Mouse (Mus musculus) myocyte (in vitro differentiated cells): Measurements from ENCODE around the gene Nek2. TPM values are rescaled to one million over a fixed set of nuclear protein-coding genes. Genes with fewer than 3 reads are reported as not detected.

ENCODE experiments used
- H3K27me3 ChIP-seq: one replicate; pipeline ENCODE4 v1.6.1; 2011; ENCODE audit not compliant: control insufficient read depth, insufficient read depth, insufficient read length
- H3K36me3 ChIP-seq: one replicate; pipeline ENCODE4 v1.6.1; 2011; ENCODE audit not compliant: control insufficient read depth, insufficient read depth
- H3K4me2 ChIP-seq: one replicate; pipeline ENCODE4 v1.6.1; 2011; ENCODE audit warnings: low read depth, control low read depth
- H3K4me3 ChIP-seq: one replicate; pipeline ENCODE4 v1.5.1; 2011; ENCODE audit warnings: mild to moderate bottlenecking, control low read depth, moderate library complexity
- H3K79me2 ChIP-seq: one replicate; pipeline ENCODE4 v1.6.1; 2011; ENCODE audit not compliant: control insufficient read depth, insufficient read depth
- H3ac ChIP-seq: one replicate; pipeline ENCODE4 v1.6.1; 2011; ENCODE audit not compliant: control insufficient read depth, insufficient read length
- CEBPB ChIP-seq: IDR thresholded peaks from 2 replicates; pipeline ENCODE4 v1.6.1; 2011; ENCODE audit warnings: mild to moderate bottlenecking, moderate library complexity; ENCODE audit not compliant: poor library complexity, insufficient read depth, severe bottlenecking
- E2F4 ChIP-seq: IDR thresholded peaks from one replicate; pipeline ENCODE4 v1.6.1; 2011; ENCODE audit warnings: mild to moderate bottlenecking, control low read depth, moderate library complexity; ENCODE audit not compliant: insufficient read depth
- MAX ChIP-seq: IDR thresholded peaks from one replicate; pipeline ENCODE4 v1.6.1; 2011; ENCODE audit warnings: low read depth, mild to moderate bottlenecking, control low read depth
- MYOD1 ChIP-seq, 3 experiments: IDR thresholded peaks; one replicate each; pipeline ENCODE4 v1.6.1; 2011; ENCODE audit warnings: control low read depth in 2 of 3, low read depth in 2 of 3, mild to moderate bottlenecking in 2 of 3, moderate library complexity in 1 of 3; ENCODE audit not compliant: insufficient read length in 2 of 3, control insufficient read depth in 1 of 3
- MYOG ChIP-seq, 3 experiments: IDR thresholded peaks; one replicate each; pipeline ENCODE4 v1.6.1; 2011; ENCODE audit warnings: control low read depth in 2 of 3, low read depth in 2 of 3, mild to moderate bottlenecking in 2 of 3; ENCODE audit not compliant: insufficient read length in 2 of 3, control insufficient read depth in 1 of 3, insufficient read depth in 1 of 3
- POLR2A ChIP-seq: IDR thresholded peaks from one replicate; pipeline ENCODE4 v1.6.1; 2011; ENCODE audit warnings: low read depth, mild to moderate bottlenecking, control low read depth, moderate library complexity; ENCODE audit not compliant: insufficient read length
- POLR2AphosphoS2 ChIP-seq: IDR thresholded peaks from one replicate; pipeline ENCODE4 v1.6.1; 2011; ENCODE audit warnings: low read depth, control low read depth; ENCODE audit not compliant: insufficient read length
- REST ChIP-seq: IDR thresholded peaks from one replicate; pipeline ENCODE4 v1.6.1; 2011; ENCODE audit warnings: mild to moderate bottlenecking, control low read depth, moderate library complexity; ENCODE audit not compliant: insufficient read depth, insufficient read length
- SRF ChIP-seq: IDR thresholded peaks from one replicate; pipeline ENCODE4 v1.6.1; 2011; ENCODE audit warnings: low read depth; ENCODE audit not compliant: control insufficient read depth, insufficient read length
- TCF12 ChIP-seq: IDR thresholded peaks from one replicate; pipeline ENCODE4 v1.6.1; 2011; ENCODE audit warnings: mild to moderate bottlenecking, control low read depth; ENCODE audit not compliant: poor library complexity, insufficient read depth, severe bottlenecking
- TCF3 ChIP-seq: IDR thresholded peaks from one replicate; pipeline ENCODE4 v1.6.1; 2011; ENCODE audit warnings: low read depth, control low read depth; ENCODE audit not compliant: insufficient read length
- USF1 ChIP-seq: IDR thresholded peaks from one replicate; pipeline ENCODE4 v1.6.1; 2011; ENCODE audit warnings: low read depth, mild to moderate bottlenecking, control low read depth, moderate library complexity
- polyA plus RNA-seq: library from polyadenylated mRNA; unstranded; fragments of >200 nt; fragmentation: generic; extraction: Trizol; gene quantifications from one replicate; pipeline ENCODE4 v1.2.1, GENCODE M21; 2012; ENCODE audit warnings: missing spikeins

The Nek2 gene
- polyA plus RNA-seq, 1 experiment, result 21.2 TPM

- TF ChIP-seq MAX (no peak), TCF12 (no peak), POLR2AphosphoS2 (no peak), MYOD1 (IDR thresholded peaks at IDR 0.05; ENCODE audit: control insufficient read depth in 1 of 3, insufficient read length in 2 of 3, low read depth in 2 of 3) (no peak), CEBPB (no peak), E2F4 (no peak), SRF (no peak), TCF3 (no peak), POLR2A (no peak), MYOG (IDR thresholded peaks at IDR 0.05; ENCODE audit: control insufficient read depth in 1 of 3, insufficient read depth in 1 of 3, insufficient read length in 2 of 3, low read depth in 2 of 3) (no peak), REST (no peak), USF1 (no peak)
- Histone ChIP-seq H3ac (no peak overlapping the region), H3K4me3 (no peak overlapping the region), H3K36me3 (no peaks in the 10 kb centered on the region), H3K79me2 (no peaks in the 10 kb centered on the region), H3K4me2 (no peak overlapping the region), H3K27me3 (no peaks in the 10 kb centered on the region)
Observed at GRCm38 (mm10) chr1:191812949-191813691, 8.1 kb upstream of the Nek2 start.

GRCm38 (mm10) chr1:191814240-191814639 is 7.0 kb upstream of the Nek2 start:
- Histone ChIP-seq H3K79me2 (no peaks in the 10 kb centered on the region), H3K36me3 (no peaks in the 10 kb centered on the region), H3ac (no peak overlapping the region), H3K4me2 (no peak overlapping the region), H3K4me3 (no peak overlapping the region), H3K27me3 (no peaks in the 10 kb centered on the region)
- TF ChIP-seq TCF3, result no peak
- TF ChIP-seq MAX, result no peak
- no peak for TF ChIP-seq MYOD1 (IDR thresholded peaks at IDR 0.05; ENCODE audit: control insufficient read depth in 1 of 3, insufficient read length in 2 of 3, low read depth in 2 of 3)
- TF ChIP-seq CEBPB, result no peak
- no peak for TF ChIP-seq POLR2A
- TF ChIP-seq POLR2AphosphoS2, result no peak
- no peak for TF ChIP-seq MYOG (IDR thresholded peaks at IDR 0.05; ENCODE audit: control insufficient read depth in 1 of 3, insufficient read depth in 1 of 3, insufficient read length in 2 of 3, low read depth in 2 of 3)
- no peak for TF ChIP-seq E2F4
- no peak for TF ChIP-seq REST
- TF ChIP-seq USF1, result no peak
- TF ChIP-seq TCF12, result no peak
- no peak for TF ChIP-seq SRF

GRCm38 (mm10) chr1:191814935-191815334 is 6.3 kb upstream of the Nek2 start:
- H3K4me2 ChIP-seq, result no peak overlapping the region
- H3K79me2 ChIP-seq, result no peaks in the 10 kb centered on the region
- TF ChIP-seq USF1, result no peak
- TF ChIP-seq E2F4, result no peak
- no peak for TF ChIP-seq MAX
- no peak for TF ChIP-seq CEBPB
- no peak for TF ChIP-seq POLR2A
- no peak for TF ChIP-seq REST
- no peak for TF ChIP-seq TCF12
- TF ChIP-seq MYOG (IDR thresholded peaks at IDR 0.05; ENCODE audit: control insufficient read depth in 1 of 3, insufficient read depth in 1 of 3, insufficient read length in 2 of 3, low read depth in 2 of 3), result no peak
- TF ChIP-seq POLR2AphosphoS2, result no peak
- TF ChIP-seq TCF3, result no peak
- TF ChIP-seq SRF, result no peak
- no peak for TF ChIP-seq MYOD1 (IDR thresholded peaks at IDR 0.05; ENCODE audit: control insufficient read depth in 1 of 3, insufficient read length in 2 of 3, low read depth in 2 of 3)
- H3K27me3 ChIP-seq, result no peaks in the 10 kb centered on the region
- H3ac ChIP-seq, result no peak overlapping the region
- no peak overlapping the region for H3K4me3 ChIP-seq
- no peaks in the 10 kb centered on the region for H3K36me3 ChIP-seq

- Histone ChIP-seq H3K4me3 (no peak overlapping the region), H3K4me2 (no peak overlapping the region), H3ac (no peak overlapping the region), H3K27me3 (no peaks in the 10 kb centered on the region), H3K79me2 (no peaks in the 10 kb centered on the region), H3K36me3 (no peaks in the 10 kb centered on the region)
- TF ChIP-seq TCF12, result no peak
- TF ChIP-seq MAX, result no peak
- TF ChIP-seq CEBPB, result no peak
- TF ChIP-seq MYOG (IDR thresholded peaks at IDR 0.05; ENCODE audit: control insufficient read depth in 1 of 3, insufficient read depth in 1 of 3, insufficient read length in 2 of 3, low read depth in 2 of 3), result no peak
- no peak for TF ChIP-seq E2F4
- no peak for TF ChIP-seq POLR2AphosphoS2
- no peak for TF ChIP-seq TCF3
- TF ChIP-seq POLR2A, result no peak
- TF ChIP-seq SRF, result no peak
- no peak for TF ChIP-seq USF1
Observed at GRCm38 (mm10) chr1:191816596-191816995, 4.6 kb upstream of the Nek2 start.
